Mouse (Mus musculus) spleen, postnatal 36 days (tissue): ENCODE measurements around the gene Mpp3.
"Not testable (repeated sequence)": the region's sequence is repeated elsewhere in the genome, so short reads cannot be mapped to it uniquely, and the experiment has no call there.

Experiments
- DNase-seq, 2 experiments: peaks; one replicate each; pipeline ENCODE4 v3.0.0; 2022; ENCODE audit warnings: low spot score in 2 of 2, mixed read lengths in 1 of 2

Gene Mpp3

GRCm38 (mm10) chr11:102010140-102010539 lies 18.1 kb downstream of the Mpp3 start:
- no peak for DNase-seq

GRCm38 (mm10) chr11:102008954-102009637 lies 19.2 kb downstream of the Mpp3 start:
- no peak for DNase-seq

GRCm38 (mm10) chr11:102008372-102008771 lies 19.9 kb downstream of the Mpp3 start:
- DNase-seq, result no peak

GRCm38 (mm10) chr11:102006688-102007087 lies 21.6 kb downstream of the Mpp3 start:
- no peak for DNase-seq

GRCm38 (mm10) chr11:102006271-102006670 lies 22.0 kb downstream of the Mpp3 start:
- no peak for DNase-seq

GRCm38 (mm10) chr11:102004251-102004650 lies 24.0 kb downstream of the Mpp3 start:
- DNase-seq, result no peak

- DNase-seq, result no peak
These were observed 28.8 kb downstream of the Mpp3 start for GRCm38 (mm10) chr11:101999466-101999865.

GRCm38 (mm10) chr11:101998258-101998657 lies 30.0 kb downstream of the Mpp3 start:
- no peak for DNase-seq

- no peak for DNase-seq
These were observed 32.3 kb downstream of the Mpp3 start for GRCm38 (mm10) chr11:101995938-101996337.

GRCm38 (mm10) chr11:101994100-101994499 lies 34.2 kb downstream of the Mpp3 start:
- peak in 1 of 2 experiments; percentile 29 for DNase-seq

GRCm38 (mm10) chr11:101992411-101992810 lies 35.9 kb downstream of the Mpp3 start:
- no peak for DNase-seq

GRCm38 (mm10) chr11:101991813-101992212 lies 36.4 kb downstream of the Mpp3 start:
- DNase-seq, result no peak

GRCm38 (mm10) chr11:101990244-101990643 lies 38.0 kb downstream of the Mpp3 start:
- no peak for DNase-seq

- DNase-seq, result no peak
These were observed 41.3 kb downstream of the Mpp3 start, which contains the start of gene Dusp3 for GRCm38 (mm10) chr11:101986913-101987312. Gene Dusp3 (minus strand): TSS chr11:101987013.

- DNase-seq, result peak; percentile 60 to 61
These were observed 42.3 kb downstream of the Mpp3 start for GRCm38 (mm10) chr11:101985990-101986389.

- DNase-seq, result not testable (repeated sequence)
These were observed 42.8 kb downstream of the Mpp3 start for GRCm38 (mm10) chr11:101985450-101985849.

- DNase-seq, result peak; percentile 82 to 84
These were observed 43.9 kb downstream of the Mpp3 start, which contains the start of gene Cfap97d1 for GRCm38 (mm10) chr11:101984054-101985025. Gene Cfap97d1 (plus strand): TSS chr11:101984279.

- no peak for DNase-seq
These were observed 44.8 kb downstream of the Mpp3 start for GRCm38 (mm10) chr11:101983431-101983921.

GRCm38 (mm10) chr11:101982981-101983411 lies 45.3 kb downstream of the Mpp3 start:
- DNase-seq, result no peak

GRCm38 (mm10) chr11:101981850-101982249 lies 46.4 kb downstream of the Mpp3 start:
- DNase-seq, result no peak

GRCm38 (mm10) chr11:101980603-101981157 lies 47.6 kb downstream of the Mpp3 start:
- no peak for DNase-seq

- DNase-seq, result no peak
These were observed 49.1 kb downstream of the Mpp3 start for GRCm38 (mm10) chr11:101979140-101979539.
